Mouse (Mus musculus) kidney, adult 2 months (tissue): Measurements from ENCODE around the gene Midn.

Experiments used
- CTCF ChIP-seq: fragments of 200-500 bp; conservative IDR thresholded peaks from 2 replicates; pipeline ENCODE4 v1.5.1; 2011; ENCODE audit warnings: low read depth, mild to moderate bottlenecking, control low read depth, low read length, moderate library complexity, mixed read lengths; ENCODE audit not compliant: insufficient read depth, insufficient read length
- POLR2A ChIP-seq: fragments of 200-500 bp; IDR thresholded peaks from one replicate; pipeline ENCODE4 v1.6.1; 2011; ENCODE audit warnings: low read depth, low read length, control low read depth

DNA sequence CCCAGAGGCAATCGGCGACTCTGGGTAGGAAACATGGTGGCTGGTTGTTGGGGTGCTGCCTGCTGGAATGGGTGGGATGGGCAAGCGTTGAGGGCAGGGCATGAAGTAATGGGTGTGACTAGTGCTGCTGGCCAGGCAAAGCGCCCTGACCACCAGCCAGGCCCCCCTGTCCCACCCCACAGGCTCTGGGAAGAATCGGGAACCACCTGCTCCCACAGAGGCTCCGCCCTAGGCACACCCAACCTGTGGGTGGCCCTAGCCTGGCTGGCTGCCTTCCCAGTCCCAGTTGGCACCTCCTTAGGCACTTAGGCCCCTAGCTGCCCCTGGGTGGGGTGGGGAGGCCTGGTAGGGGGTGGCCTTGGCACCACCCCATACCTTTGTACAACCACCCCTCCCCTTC lies 2.2 kb upstream of the Midn start:
- TF ChIP-seq CTCF = no peak
- no peak for TF ChIP-seq POLR2A
